Mouse (Mus musculus) frontal cortex, postnatal 36 days (tissue): Measurements from ENCODE around the gene Olfr1157.

ENCODE experiments used
- DNase-seq, 2 experiments: peaks; one replicate each; pipeline ENCODE4 v3.0.0; 2022; ENCODE audit warnings: low spot score in 2 of 2

The Olfr1157 gene

DNA sequence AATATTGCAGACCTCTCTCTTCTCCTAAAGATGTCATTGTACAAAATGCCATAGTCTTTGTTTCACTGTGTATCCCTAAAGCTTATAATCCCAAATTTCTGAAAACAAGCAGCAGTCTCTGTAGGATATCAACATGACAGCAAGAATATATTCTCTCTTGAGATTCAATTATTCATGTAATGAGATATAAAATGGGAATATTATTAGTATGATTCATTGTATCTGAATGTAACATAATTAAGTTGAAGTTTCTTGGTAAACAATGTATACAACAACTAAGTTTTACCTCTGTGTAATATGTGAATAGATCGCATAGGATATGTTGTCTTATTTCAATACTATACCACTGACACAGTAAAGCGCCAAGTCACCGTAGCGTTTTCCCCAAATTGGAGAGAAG lies at the start of gene Olfr1157:
Gene Olfr1157, minus strand, starts transcription at position 101 of the 400 bp plus-strand sequence.
- no peak for DNase-seq

- no peak for DNase-seq
These were observed 39.6 kb upstream of the Olfr1157 start, which contains the start of gene Olfr1160 for GRCm38 (mm10) chr2:88007515-88008318. Olfr1160 (minus strand) TSS chr2:88008268.

DNA sequence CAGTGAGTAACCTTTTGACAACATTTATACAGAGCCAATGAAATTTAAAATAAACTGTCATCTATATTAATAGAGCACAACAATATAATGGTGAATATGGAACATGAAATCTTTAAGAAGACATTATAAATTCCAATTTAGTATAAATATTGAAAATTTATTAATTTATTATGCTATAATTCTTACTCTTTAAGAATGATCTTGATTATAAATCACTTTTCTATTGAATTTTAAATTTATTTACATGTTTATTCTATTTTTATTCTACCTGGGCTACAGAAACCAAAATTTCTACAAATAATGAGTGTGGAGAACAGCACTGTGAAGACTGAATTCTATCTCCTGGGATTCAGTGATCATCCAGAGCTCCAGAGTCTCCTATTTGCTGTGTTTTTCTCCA lies 21.7 kb upstream of the Olfr1157 start, which contains the start of gene Olfr1158:
Gene Olfr1158, plus strand, starts transcription at position 301 of the 400 bp plus-strand sequence.
- no peak for DNase-seq

DNA sequence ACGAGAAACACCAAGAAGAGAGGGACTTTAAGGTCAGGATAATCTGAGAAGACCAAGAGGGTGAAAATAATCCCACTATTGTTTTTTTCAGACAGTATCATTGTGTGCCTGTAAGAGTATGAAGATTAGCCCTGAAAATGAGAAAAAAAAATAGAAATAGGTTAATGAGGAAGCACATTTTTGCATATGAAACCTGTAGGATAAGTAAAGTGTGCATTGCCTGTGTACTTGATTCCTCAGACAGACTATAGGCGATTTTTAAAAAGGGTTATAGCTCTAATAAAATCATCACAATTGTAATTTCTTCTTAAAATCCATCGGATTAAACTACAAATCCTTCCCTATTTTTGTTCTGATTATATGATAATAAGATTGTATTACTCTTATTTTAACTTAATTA lies 6.5 kb upstream of the Olfr1157 start, which contains the start of gene Olfr74:
Gene Olfr74, minus strand, starts transcription at position 101 of the 400 bp plus-strand sequence.
- DNase-seq, result no peak

DNA sequence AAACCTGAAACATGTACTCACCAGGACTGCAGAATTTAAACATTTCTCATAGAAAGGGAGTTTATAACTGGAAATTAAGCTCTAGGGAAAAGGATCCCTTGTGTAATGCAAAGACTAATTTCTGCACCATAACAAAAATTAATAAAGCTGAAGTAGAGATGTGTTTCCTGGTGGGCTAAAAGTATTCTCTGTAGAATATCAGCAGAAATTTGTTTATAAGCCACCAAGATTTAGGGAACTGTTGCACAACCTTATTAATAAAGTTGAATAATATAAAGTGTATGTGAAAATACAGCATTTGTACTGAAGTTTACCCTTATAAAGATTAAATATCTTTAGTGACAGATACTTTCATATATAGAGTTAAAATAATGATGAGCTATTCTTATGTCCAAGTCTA lies 15.1 kb downstream of the Olfr1157 start, which contains the start of gene Olfr1156:
Gene Olfr1156, minus strand, starts transcription at position 101 of the 400 bp plus-strand sequence.
- DNase-seq, result no peak

DNA sequence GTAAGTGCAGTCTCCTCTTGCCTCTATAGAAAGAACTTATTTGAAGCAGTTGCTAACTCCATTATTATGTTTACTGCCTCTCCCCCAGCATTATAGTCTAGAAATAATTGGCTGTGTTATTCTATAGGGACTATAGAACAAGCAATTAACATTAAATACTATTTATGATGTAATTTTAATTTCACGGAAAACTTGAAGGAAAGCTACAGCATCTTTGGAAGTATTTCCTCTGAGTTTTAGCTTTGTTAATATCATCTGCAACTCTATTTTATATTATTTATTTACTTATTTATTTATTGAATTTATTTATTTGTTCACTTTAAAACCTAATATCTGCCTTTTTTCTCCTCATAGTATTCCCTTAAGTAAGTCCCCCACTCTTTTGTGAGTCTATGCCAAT lies 23.1 kb downstream of the Olfr1157 start, which contains the start of gene Olfr1155:
Gene Olfr1155, minus strand, starts transcription at position 101 of the 400 bp plus-strand sequence.
- no peak for DNase-seq
